Mouse (Mus musculus): ENCODE measurements around the gene Mob2. TPM values are rescaled to one million over a fixed set of nuclear protein-coding genes. Genes with fewer than 3 reads are reported as not detected.

Gene Mob2
- polyA plus RNA-seq, 1 experiment = 50.7 TPM

DNA sequence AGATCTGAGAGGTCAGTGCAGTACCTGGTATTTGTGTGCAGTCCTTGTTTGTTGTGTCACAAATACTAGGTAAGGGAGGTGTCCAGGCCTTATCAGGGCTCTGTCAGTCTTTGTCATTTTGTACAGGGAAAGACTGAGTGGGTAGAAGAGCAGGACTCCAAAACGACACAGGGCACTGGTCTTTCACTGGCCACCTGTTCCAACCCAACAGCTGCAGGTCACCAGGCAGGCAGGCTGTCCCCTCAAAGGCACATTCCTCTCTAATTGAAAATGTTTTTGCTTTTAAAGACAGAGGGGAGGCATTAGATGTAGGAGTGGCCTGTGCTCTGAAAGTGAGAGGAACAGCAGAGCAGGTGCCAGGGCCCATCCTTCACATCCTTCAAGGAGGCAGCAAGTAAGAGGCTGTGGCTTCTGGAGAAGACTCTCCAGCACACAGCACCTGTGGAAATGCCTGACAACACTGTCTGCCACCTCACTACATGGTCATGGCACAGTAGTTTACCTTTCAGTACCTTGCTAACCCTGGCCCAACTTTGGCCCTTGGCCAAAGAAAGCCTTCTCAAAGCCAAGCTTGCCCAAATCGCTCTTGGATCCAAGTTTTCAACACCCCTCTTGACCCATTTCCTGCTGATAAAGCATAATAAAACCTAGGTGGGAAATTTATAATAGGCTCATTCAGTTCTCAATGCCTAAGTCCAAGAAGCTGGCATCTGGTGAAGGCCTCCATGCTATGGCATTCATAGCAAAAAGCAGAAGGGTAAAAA lies 25.6 kb downstream of the Mob2 start:
- H3K27ac ChIP-seq (ENCODE audit: insufficient read depth, low read length) = no peak overlapping the region

GRCm38 (mm10) chr7:142034198-142034597 lies 26.7 kb downstream of the Mob2 start:
- TF ChIP-seq POLR2A (IDR thresholded peaks at IDR 0.05; ENCODE audit: extremely low read depth, insufficient read depth, low read length) = no peak
- no peak overlapping the region for H3K4me3 ChIP-seq (ENCODE audit: insufficient read depth, low read length)
- H3K27ac ChIP-seq (ENCODE audit: insufficient read depth, low read length) = no peak overlapping the region
- H3K4me1 ChIP-seq (ENCODE audit: control insufficient read depth, insufficient read depth, low read length) = peaks cover 4% of the 10 kb centered on the region

More for the DNA sequence above, 25.6 kb downstream of the Mob2 start:
- Histone ChIP-seq H3K4me1 (ENCODE audit: control insufficient read depth, insufficient read depth, low read length) (peaks cover 4% of the 10 kb centered on the region), H3K4me3 (ENCODE audit: insufficient read depth, low read length) (no peak overlapping the region)
- TF ChIP-seq CTCF (IDR thresholded peaks at IDR 0.05; ENCODE audit: extremely low read depth, insufficient read depth, low read length) = no peak
- no peak for TF ChIP-seq POLR2A (IDR thresholded peaks at IDR 0.05; ENCODE audit: extremely low read depth, insufficient read depth, low read length)

- Histone ChIP-seq H3K4me3 (ENCODE audit: insufficient read depth, low read length) (no peak overlapping the region), H3K4me1 (ENCODE audit: control insufficient read depth, insufficient read depth, low read length) (peaks cover under 1% of the 10 kb centered on the region), H3K27ac (ENCODE audit: insufficient read depth, low read length) (no peak overlapping the region)
- no peak for TF ChIP-seq CTCF (IDR thresholded peaks at IDR 0.05; ENCODE audit: extremely low read depth, insufficient read depth, low read length)
- TF ChIP-seq POLR2A (IDR thresholded peaks at IDR 0.05; ENCODE audit: extremely low read depth, insufficient read depth, low read length) = no peak
Measured at GRCm38 (mm10) chr7:142030073-142030472, 30.8 kb downstream of the Mob2 start.

DNA sequence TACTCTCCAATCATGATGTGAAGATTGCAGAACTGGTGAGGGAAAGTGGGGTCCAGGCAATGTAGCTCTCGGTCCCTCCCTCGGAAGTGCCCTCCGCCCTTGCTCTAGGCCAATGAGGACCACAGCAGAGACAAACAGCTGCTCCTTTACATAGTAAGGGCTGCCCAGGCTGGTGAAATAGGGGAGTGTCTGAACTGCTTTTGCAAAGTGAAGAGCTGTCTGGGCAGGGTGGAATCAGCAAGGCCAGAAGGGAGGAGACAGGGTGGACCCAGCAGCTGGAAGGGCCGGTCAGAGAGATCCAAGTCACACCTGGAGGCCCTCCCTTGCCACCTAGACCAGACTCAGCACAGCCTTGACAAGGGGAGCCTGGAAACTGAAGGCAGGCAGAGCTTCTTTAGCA lies 34.9 kb downstream of the Mob2 start:
- Histone ChIP-seq H3K27ac (ENCODE audit: insufficient read depth, low read length) (no peak overlapping the region), H3K4me3 (ENCODE audit: insufficient read depth, low read length) (no peak overlapping the region), H3K4me1 (ENCODE audit: control insufficient read depth, insufficient read depth, low read length) (peaks cover 2% of the 10 kb centered on the region)
- TF ChIP-seq POLR2A (IDR thresholded peaks at IDR 0.05; ENCODE audit: extremely low read depth, insufficient read depth, low read length) = no peak
- no peak for TF ChIP-seq CTCF (IDR thresholded peaks at IDR 0.05; ENCODE audit: extremely low read depth, insufficient read depth, low read length)

GRCm38 (mm10) chr7:142025196-142025595 lies 35.7 kb downstream of the Mob2 start:
- TF ChIP-seq CTCF (IDR thresholded peaks at IDR 0.05; ENCODE audit: extremely low read depth, insufficient read depth, low read length) = no peak
- H3K4me3 ChIP-seq (ENCODE audit: insufficient read depth, low read length) = no peak overlapping the region
- peaks cover 2% of the 10 kb centered on the region for H3K4me1 ChIP-seq (ENCODE audit: control insufficient read depth, insufficient read depth, low read length)
- H3K27ac ChIP-seq (ENCODE audit: insufficient read depth, low read length) = no peak overlapping the region

DNA sequence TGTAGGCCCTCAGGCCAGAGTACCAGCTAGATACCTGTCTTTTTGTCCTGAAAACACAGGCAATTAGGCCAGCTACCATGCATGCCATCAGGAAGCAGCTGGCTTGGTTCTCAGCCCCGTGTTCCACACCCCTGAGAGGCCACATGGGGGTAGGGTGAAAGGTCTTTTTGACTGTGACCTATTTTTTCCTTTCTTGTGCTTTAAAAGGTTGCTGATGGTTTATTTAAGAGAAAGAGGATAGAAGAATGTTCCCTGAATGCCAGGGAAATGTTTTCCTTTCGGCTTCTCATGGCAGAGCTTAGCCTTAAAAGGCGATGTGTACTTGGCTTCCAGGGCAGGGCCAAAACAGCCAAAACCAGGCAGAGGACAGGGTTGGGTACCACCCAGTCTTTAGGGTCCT lies 40.0 kb downstream of the Mob2 start:
- peaks cover 2% of the 10 kb centered on the region for H3K4me1 ChIP-seq (ENCODE audit: control insufficient read depth, insufficient read depth, low read length)
- H3K27ac ChIP-seq (ENCODE audit: insufficient read depth, low read length) = no peak overlapping the region
- no peak overlapping the region for H3K4me3 ChIP-seq (ENCODE audit: insufficient read depth, low read length)
- TF ChIP-seq CTCF (IDR thresholded peaks at IDR 0.05; ENCODE audit: extremely low read depth, insufficient read depth, low read length) (no peak), POLR2A (IDR thresholded peaks at IDR 0.05; ENCODE audit: extremely low read depth, insufficient read depth, low read length) (no peak)

DNA sequence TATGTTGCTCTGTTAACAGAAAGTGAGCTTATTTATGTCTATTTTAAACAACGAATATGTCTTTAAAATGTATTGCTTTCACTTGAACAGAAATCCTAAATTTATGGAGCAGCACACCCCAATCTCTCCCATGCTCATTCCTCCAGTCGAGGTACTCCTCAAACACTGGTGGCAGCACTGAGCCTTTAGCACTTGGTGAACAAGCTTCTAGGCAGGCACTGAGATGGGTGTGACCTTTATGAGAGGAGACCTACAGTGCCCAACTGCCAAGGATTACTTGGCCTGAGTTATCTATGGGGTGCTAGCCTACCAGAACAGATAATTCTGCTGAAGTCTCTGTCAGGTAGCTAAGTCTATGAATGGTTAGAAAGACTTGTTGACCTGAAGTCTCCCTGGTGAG lies 41.2 kb downstream of the Mob2 start:
- no peak overlapping the region for H3K27ac ChIP-seq (ENCODE audit: insufficient read depth, low read length)
- TF ChIP-seq POLR2A (IDR thresholded peaks at IDR 0.05; ENCODE audit: extremely low read depth, insufficient read depth, low read length) (no peak), CTCF (IDR thresholded peaks at IDR 0.05; ENCODE audit: extremely low read depth, insufficient read depth, low read length) (peak; percentile 30; the same call in 1 of the 2 replicates)
- H3K4me3 ChIP-seq (ENCODE audit: insufficient read depth, low read length) = no peak overlapping the region
- H3K4me1 ChIP-seq (ENCODE audit: control insufficient read depth, insufficient read depth, low read length) = peaks cover 2% of the 10 kb centered on the region

DNA sequence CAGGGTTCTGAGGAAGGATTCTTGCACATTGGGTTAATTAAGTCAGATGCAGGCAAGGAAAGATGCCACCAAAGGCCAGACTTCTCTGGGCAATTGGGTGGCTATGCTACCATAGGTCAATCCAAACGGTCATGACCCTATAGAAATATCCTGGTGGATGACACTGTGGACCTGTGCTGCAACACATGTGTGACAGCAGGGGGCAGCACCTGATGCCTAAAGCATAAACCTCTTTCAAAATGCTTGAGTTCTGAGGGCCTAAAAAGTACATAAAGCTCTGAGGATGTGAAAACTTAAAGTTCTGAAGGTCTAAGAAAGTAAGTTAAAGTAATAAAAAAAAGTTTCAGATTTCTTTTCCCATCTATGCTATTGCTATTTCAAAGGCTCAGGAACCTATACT lies 44.3 kb downstream of the Mob2 start:
- H3K4me1 ChIP-seq (ENCODE audit: control insufficient read depth, insufficient read depth, low read length) = peaks cover 2% of the 10 kb centered on the region
- peak; percentile 82 for TF ChIP-seq CTCF (IDR thresholded peaks at IDR 0.05; ENCODE audit: extremely low read depth, insufficient read depth, low read length)
- no peak for TF ChIP-seq POLR2A (IDR thresholded peaks at IDR 0.05; ENCODE audit: extremely low read depth, insufficient read depth, low read length)
- no peak overlapping the region for H3K4me3 ChIP-seq (ENCODE audit: insufficient read depth, low read length)
- H3K27ac ChIP-seq (ENCODE audit: insufficient read depth, low read length) = no peak overlapping the region

GRCm38 (mm10) chr7:142001597-142002340 lies 59.1 kb downstream of the Mob2 start:
- peak overlapping the region; percentile 33; the same call in 1 of the 2 replicates for H3K27ac ChIP-seq (ENCODE audit: insufficient read depth, low read length)

DNA sequence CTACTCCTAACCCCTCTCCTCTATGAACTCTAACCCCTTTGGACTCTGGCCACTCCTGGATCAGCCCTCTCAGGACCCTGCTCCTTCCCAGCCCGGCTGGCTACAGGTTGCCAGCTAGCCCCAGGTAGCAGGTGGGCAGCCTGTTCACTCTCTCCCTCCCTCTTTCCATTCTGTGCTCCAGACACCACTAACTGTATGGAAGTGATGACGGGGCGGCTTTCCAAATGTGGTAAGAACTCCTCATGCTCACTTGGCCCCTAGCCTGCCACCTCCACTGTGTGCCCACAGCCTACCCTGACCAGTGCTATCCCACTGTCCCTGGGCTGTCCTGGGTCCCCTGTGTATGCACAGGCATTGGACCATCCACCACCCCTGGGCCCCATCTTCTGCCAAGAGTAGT lies 60.2 kb downstream of the Mob2 start:
- no peak for TF ChIP-seq CTCF (IDR thresholded peaks at IDR 0.05; ENCODE audit: extremely low read depth, insufficient read depth, low read length)
- H3K4me1 ChIP-seq (ENCODE audit: control insufficient read depth, insufficient read depth, low read length) = peaks cover 1% of the 10 kb centered on the region; the same call in 1 of the 2 replicates
- no peak overlapping the region for H3K4me3 ChIP-seq (ENCODE audit: insufficient read depth, low read length)
- no peak overlapping the region for H3K27ac ChIP-seq (ENCODE audit: insufficient read depth, low read length)

More at GRCm38 (mm10) chr7:142001597-142002340, 59.1 kb downstream of the Mob2 start:
- no peak overlapping the region for H3K4me3 ChIP-seq (ENCODE audit: insufficient read depth, low read length)
- H3K4me1 ChIP-seq (ENCODE audit: control insufficient read depth, insufficient read depth, low read length) = peaks cover 1% of the 10 kb centered on the region; the same call in 1 of the 2 replicates
- TF ChIP-seq CTCF (IDR thresholded peaks at IDR 0.05; ENCODE audit: extremely low read depth, insufficient read depth, low read length) (no peak), POLR2A (IDR thresholded peaks at IDR 0.05; ENCODE audit: extremely low read depth, insufficient read depth, low read length) (no peak)
